Mouse (Mus musculus): Measurements from ENCODE around the gene Schip1. TPM values are rescaled to one million over a fixed set of nuclear protein-coding genes. Genes with fewer than 3 reads are reported as not detected.

Gene Schip1
- polyA plus RNA-seq, 1 experiment from 2014 or later: 76.9 TPM

GRCm38 (mm10) chr3:68160175-68160574 is 95.6 kb downstream of the Schip1 start:
- H3K36me3 ChIP-seq (ENCODE audit: control insufficient read depth, insufficient read depth, low read length): no peaks in the 10 kb centered on the region
- no peak overlapping the region for H3K4me3 ChIP-seq (ENCODE audit: low read depth, low read length)
- H3K9me3 ChIP-seq (ENCODE audit: control insufficient read depth, low read length): no peaks in the 10 kb centered on the region
- no peak overlapping the region for H3K27ac ChIP-seq (ENCODE audit: low read depth, low read length)
- 87% methylated on average over 1 of the region's 1 CpGs for WGBS
- H3K4me1 ChIP-seq (replicated peaks; ENCODE audit: control insufficient read depth, insufficient read depth, low read length): no peaks in the 10 kb centered on the region
- no peak overlapping the region for H3K9ac ChIP-seq (ENCODE audit: low read length)
- H3K4me2 ChIP-seq (ENCODE audit: low read depth, low read length, severe bottlenecking): no peak overlapping the region
- H3K27me3 ChIP-seq (ENCODE audit: control insufficient read depth, insufficient read depth, low read length): no peaks in the 10 kb centered on the region
- ATAC-seq (replicated peaks; ENCODE audit: low FRiP score): no peak
- DNase-seq (ENCODE audit: low spot score): no peak

GRCm38 (mm10) chr3:68160760-68161159 is 96.2 kb downstream of the Schip1 start:
- Histone ChIP-seq H3K4me1 (replicated peaks; ENCODE audit: control insufficient read depth, insufficient read depth, low read length) (no peaks in the 10 kb centered on the region), H3K4me3 (ENCODE audit: low read depth, low read length) (no peak overlapping the region), H3K9me3 (ENCODE audit: control insufficient read depth, low read length) (no peaks in the 10 kb centered on the region), H3K27ac (ENCODE audit: low read depth, low read length) (no peak overlapping the region), H3K36me3 (ENCODE audit: control insufficient read depth, insufficient read depth, low read length) (no peaks in the 10 kb centered on the region), H3K27me3 (ENCODE audit: control insufficient read depth, insufficient read depth, low read length) (no peaks in the 10 kb centered on the region), H3K9ac (ENCODE audit: low read length) (no peak overlapping the region), H3K4me2 (ENCODE audit: low read depth, low read length, severe bottlenecking) (no peak overlapping the region)
- 81% methylated on average over 3 of the region's 3 CpGs for WGBS
- ATAC-seq (replicated peaks; ENCODE audit: low FRiP score) (no peak), DNase-seq (ENCODE audit: low spot score) (no peak)

GRCm38 (mm10) chr3:68178248-68178647 is 113.6 kb downstream of the Schip1 start:
- Histone ChIP-seq H3K4me3 (ENCODE audit: low read depth, low read length) (no peak overlapping the region), H3K9ac (ENCODE audit: low read length) (no peak overlapping the region), H3K36me3 (ENCODE audit: control insufficient read depth, insufficient read depth, low read length) (no peaks in the 10 kb centered on the region), H3K9me3 (ENCODE audit: control insufficient read depth, low read length) (no peaks in the 10 kb centered on the region), H3K27ac (ENCODE audit: low read depth, low read length) (no peak overlapping the region), H3K27me3 (ENCODE audit: control insufficient read depth, insufficient read depth, low read length) (no peaks in the 10 kb centered on the region), H3K4me2 (ENCODE audit: low read depth, low read length, severe bottlenecking) (no peak overlapping the region), H3K4me1 (replicated peaks; ENCODE audit: control insufficient read depth, insufficient read depth, low read length) (no peaks in the 10 kb centered on the region)
- ATAC-seq (replicated peaks; ENCODE audit: low FRiP score) (no peak), DNase-seq (ENCODE audit: low spot score) (no peak)
- WGBS: 63% methylated on average over 1 of the region's 1 CpGs

- Histone ChIP-seq H3K27ac (ENCODE audit: low read depth, low read length) (no peak overlapping the region), H3K4me2 (ENCODE audit: low read depth, low read length, severe bottlenecking) (no peak overlapping the region), H3K4me3 (ENCODE audit: low read depth, low read length) (no peak overlapping the region), H3K9me3 (ENCODE audit: control insufficient read depth, low read length) (no peaks in the 10 kb centered on the region), H3K27me3 (ENCODE audit: control insufficient read depth, insufficient read depth, low read length) (no peaks in the 10 kb centered on the region), H3K36me3 (ENCODE audit: control insufficient read depth, insufficient read depth, low read length) (no peaks in the 10 kb centered on the region), H3K9ac (ENCODE audit: low read length) (no peak overlapping the region), H3K4me1 (replicated peaks; ENCODE audit: control insufficient read depth, insufficient read depth, low read length) (no peaks in the 10 kb centered on the region)
- WGBS: 65% methylated on average over 8 of the region's 8 CpGs
- ATAC-seq (replicated peaks; ENCODE audit: low FRiP score) (no peak), DNase-seq (ENCODE audit: low spot score) (no peak)
These were observed 122.9 kb downstream of the Schip1 start for GRCm38 (mm10) chr3:68187471-68187870.

- no peak for DNase-seq (ENCODE audit: low spot score)
- ATAC-seq (replicated peaks; ENCODE audit: low FRiP score): no peak
- Histone ChIP-seq H3K9ac (ENCODE audit: low read length) (no peak overlapping the region), H3K4me1 (replicated peaks; ENCODE audit: control insufficient read depth, insufficient read depth, low read length) (no peaks in the 10 kb centered on the region), H3K27ac (ENCODE audit: low read depth, low read length) (no peak overlapping the region), H3K36me3 (ENCODE audit: control insufficient read depth, insufficient read depth, low read length) (no peaks in the 10 kb centered on the region), H3K4me3 (ENCODE audit: low read depth, low read length) (no peak overlapping the region), H3K4me2 (ENCODE audit: low read depth, low read length, severe bottlenecking) (no peak overlapping the region), H3K27me3 (ENCODE audit: control insufficient read depth, insufficient read depth, low read length) (no peaks in the 10 kb centered on the region), H3K9me3 (ENCODE audit: control insufficient read depth, low read length) (no peaks in the 10 kb centered on the region)
- WGBS: 80% methylated on average over 2 of the region's 2 CpGs
These were observed 124.5 kb downstream of the Schip1 start for GRCm38 (mm10) chr3:68189100-68189499.

GRCm38 (mm10) chr3:68196933-68197332 is 132.3 kb downstream of the Schip1 start:
- Histone ChIP-seq H3K4me2 (ENCODE audit: low read depth, low read length, severe bottlenecking) (no peak overlapping the region), H3K27me3 (ENCODE audit: control insufficient read depth, insufficient read depth, low read length) (no peaks in the 10 kb centered on the region), H3K27ac (ENCODE audit: low read depth, low read length) (no peak overlapping the region), H3K9me3 (ENCODE audit: control insufficient read depth, low read length) (no peaks in the 10 kb centered on the region), H3K9ac (ENCODE audit: low read length) (no peak overlapping the region), H3K4me3 (ENCODE audit: low read depth, low read length) (no peak overlapping the region), H3K36me3 (ENCODE audit: control insufficient read depth, insufficient read depth, low read length) (no peaks in the 10 kb centered on the region), H3K4me1 (replicated peaks; ENCODE audit: control insufficient read depth, insufficient read depth, low read length) (no peaks in the 10 kb centered on the region; the same call in 1 of the 2 replicates)
- 94% methylated on average over 1 of the region's 1 CpGs for WGBS
- DNase-seq (ENCODE audit: low spot score): no peak
- no peak for ATAC-seq (replicated peaks; ENCODE audit: low FRiP score)

GRCm38 (mm10) chr3:68201214-68201613 is 136.6 kb downstream of the Schip1 start:
- 29% methylated on average over 1 of the region's 1 CpGs for WGBS
- no peaks in the 10 kb centered on the region; the same call in 1 of the 2 replicates for H3K4me1 ChIP-seq (replicated peaks; ENCODE audit: control insufficient read depth, insufficient read depth, low read length)
- no peak overlapping the region for H3K27ac ChIP-seq (ENCODE audit: low read depth, low read length)
- no peaks in the 10 kb centered on the region for H3K36me3 ChIP-seq (ENCODE audit: control insufficient read depth, insufficient read depth, low read length)
- no peaks in the 10 kb centered on the region for H3K27me3 ChIP-seq (ENCODE audit: control insufficient read depth, insufficient read depth, low read length)
- no peak for ATAC-seq (replicated peaks; ENCODE audit: low FRiP score)
- no peak overlapping the region for H3K9ac ChIP-seq (ENCODE audit: low read length)
- H3K4me2 ChIP-seq (ENCODE audit: low read depth, low read length, severe bottlenecking): no peak overlapping the region
- H3K4me3 ChIP-seq (ENCODE audit: low read depth, low read length): no peak overlapping the region
- H3K9me3 ChIP-seq (ENCODE audit: control insufficient read depth, low read length): no peaks in the 10 kb centered on the region
- no peak for DNase-seq (ENCODE audit: low spot score)

- Histone ChIP-seq H3K27ac (ENCODE audit: low read depth, low read length) (no peak overlapping the region), H3K4me2 (ENCODE audit: low read depth, low read length, severe bottlenecking) (no peak overlapping the region), H3K9ac (ENCODE audit: low read length) (no peak overlapping the region), H3K9me3 (ENCODE audit: control insufficient read depth, low read length) (no peaks in the 10 kb centered on the region), H3K27me3 (ENCODE audit: control insufficient read depth, insufficient read depth, low read length) (no peaks in the 10 kb centered on the region), H3K4me1 (replicated peaks; ENCODE audit: control insufficient read depth, insufficient read depth, low read length) (no peaks in the 10 kb centered on the region; the same call in 1 of the 2 replicates), H3K36me3 (ENCODE audit: control insufficient read depth, insufficient read depth, low read length) (no peaks in the 10 kb centered on the region), H3K4me3 (ENCODE audit: low read depth, low read length) (no peak overlapping the region)
- WGBS: 35% methylated on average over 4 of the region's 4 CpGs
- DNase-seq (ENCODE audit: low spot score) (no peak), ATAC-seq (replicated peaks; ENCODE audit: low FRiP score) (peak; percentile 89)
These were observed 137.7 kb downstream of the Schip1 start for GRCm38 (mm10) chr3:68202162-68202902.

- Histone ChIP-seq H3K4me3 (ENCODE audit: low read depth, low read length) (no peak overlapping the region), H3K27ac (ENCODE audit: low read depth, low read length) (no peak overlapping the region), H3K9me3 (ENCODE audit: control insufficient read depth, low read length) (no peaks in the 10 kb centered on the region), H3K4me2 (ENCODE audit: low read depth, low read length, severe bottlenecking) (no peak overlapping the region), H3K9ac (ENCODE audit: low read length) (no peak overlapping the region), H3K4me1 (replicated peaks; ENCODE audit: control insufficient read depth, insufficient read depth, low read length) (no peaks in the 10 kb centered on the region; the same call in 1 of the 2 replicates), H3K36me3 (ENCODE audit: control insufficient read depth, insufficient read depth, low read length) (no peaks in the 10 kb centered on the region), H3K27me3 (ENCODE audit: control insufficient read depth, insufficient read depth, low read length) (no peaks in the 10 kb centered on the region)
- no peak for ATAC-seq (replicated peaks; ENCODE audit: low FRiP score)
- DNase-seq (ENCODE audit: low spot score): no peak
- WGBS: 46% methylated on average over 4 of the region's 4 CpGs
These were observed 139.4 kb downstream of the Schip1 start for GRCm38 (mm10) chr3:68203934-68204467.
